Mouse (Mus musculus): ENCODE measurements at regions not wholly inside any gene's neighbourhood (a gene's known extent, or its start where the extent isn't known, plus 50 kb on each side); places are given as distances from the start of the nearest gene placed in this dataset.

- DNase-seq (ENCODE audit: low spot score in 2 of 2): no peak
Observed at GRCm38 (mm10) chr3:149360164-149360563, 369.8 kb upstream of the Adgrl2 start.

- DNase-seq (ENCODE audit: low spot score in 2 of 2): no peak
Observed at GRCm38 (mm10) chr3:149358570-149359193, 368.3 kb upstream of the Adgrl2 start.

GRCm38 (mm10) chr3:149357903-149358569 lies 367.7 kb upstream of the Adgrl2 start:
- no peak for DNase-seq (ENCODE audit: low spot score in 2 of 2)

GRCm38 (mm10) chr3:149357121-149357520 lies 366.8 kb upstream of the Adgrl2 start:
- DNase-seq (ENCODE audit: low spot score in 2 of 2): no peak

- DNase-seq (ENCODE audit: low spot score in 2 of 2): no peak
Observed at GRCm38 (mm10) chr3:149355362-149355761, 365.0 kb upstream of the Adgrl2 start.

- DNase-seq (ENCODE audit: low spot score in 2 of 2): no peak
Observed at GRCm38 (mm10) chr3:149353958-149354357, 363.6 kb upstream of the Adgrl2 start.

- no peak for DNase-seq (ENCODE audit: low spot score in 2 of 2)
Observed at GRCm38 (mm10) chr3:149352546-149352945, 362.2 kb upstream of the Adgrl2 start.

- DNase-seq (ENCODE audit: low spot score in 2 of 2): no peak
Observed at GRCm38 (mm10) chr3:149349731-149350130, 359.4 kb upstream of the Adgrl2 start.

GRCm38 (mm10) chr3:149349211-149349697 lies 358.9 kb upstream of the Adgrl2 start:
- DNase-seq (ENCODE audit: low spot score in 2 of 2): peak in 1 of 2 experiments; percentile 48

GRCm38 (mm10) chr3:149348459-149348971 lies 358.2 kb upstream of the Adgrl2 start:
- no peak for DNase-seq (ENCODE audit: low spot score in 2 of 2)

- no peak for DNase-seq (ENCODE audit: low spot score in 2 of 2)
Observed at GRCm38 (mm10) chr3:149347241-149347992, 357.1 kb upstream of the Adgrl2 start.

GRCm38 (mm10) chr3:149342511-149342910 lies 352.2 kb upstream of the Adgrl2 start:
- DNase-seq (ENCODE audit: low spot score in 2 of 2): no peak

- no peak for DNase-seq (ENCODE audit: low spot score in 2 of 2)
Observed at GRCm38 (mm10) chr3:149339374-149339753, 349.0 kb upstream of the Adgrl2 start.

GRCm38 (mm10) chr3:149338684-149339373 lies 348.5 kb upstream of the Adgrl2 start:
- DNase-seq (ENCODE audit: low spot score in 2 of 2): no peak

- DNase-seq (ENCODE audit: low spot score in 2 of 2): no peak
Observed at GRCm38 (mm10) chr3:149335259-149335658, 344.9 kb upstream of the Adgrl2 start.

GRCm38 (mm10) chr3:149333607-149334006 lies 343.3 kb upstream of the Adgrl2 start:
- DNase-seq (ENCODE audit: low spot score in 2 of 2): no peak

- DNase-seq (ENCODE audit: low spot score in 2 of 2): no peak
Observed at GRCm38 (mm10) chr3:149333131-149333530, 342.8 kb upstream of the Adgrl2 start.

GRCm38 (mm10) chr3:149332105-149332504 lies 341.8 kb upstream of the Adgrl2 start:
- no peak for DNase-seq (ENCODE audit: low spot score in 2 of 2)

- DNase-seq (ENCODE audit: low spot score in 2 of 2): no peak
Observed at GRCm38 (mm10) chr3:149331251-149331960, 341.1 kb upstream of the Adgrl2 start.

GRCm38 (mm10) chr3:149330716-149331115 lies 340.4 kb upstream of the Adgrl2 start:
- no peak for DNase-seq (ENCODE audit: low spot score in 2 of 2)

- DNase-seq (ENCODE audit: low spot score in 2 of 2): no peak
Observed at GRCm38 (mm10) chr3:149330041-149330440, 339.7 kb upstream of the Adgrl2 start.

Data from frontal cortex, postnatal 36 days (tissue).